Mouse (Mus musculus) c-Kit-negative CD71-positive TER-119-positive erythroid progenitor cells, embryonic 14.5 days (primary cell): ENCODE data around the gene Trmt10a.

Experiments used
- DNase-seq: peaks from one replicate; pipeline ENCODE4 v3.0.0-alpha.2; 2013; ENCODE audit warnings: low read depth, low spot score

Trmt10a gene

DNA sequence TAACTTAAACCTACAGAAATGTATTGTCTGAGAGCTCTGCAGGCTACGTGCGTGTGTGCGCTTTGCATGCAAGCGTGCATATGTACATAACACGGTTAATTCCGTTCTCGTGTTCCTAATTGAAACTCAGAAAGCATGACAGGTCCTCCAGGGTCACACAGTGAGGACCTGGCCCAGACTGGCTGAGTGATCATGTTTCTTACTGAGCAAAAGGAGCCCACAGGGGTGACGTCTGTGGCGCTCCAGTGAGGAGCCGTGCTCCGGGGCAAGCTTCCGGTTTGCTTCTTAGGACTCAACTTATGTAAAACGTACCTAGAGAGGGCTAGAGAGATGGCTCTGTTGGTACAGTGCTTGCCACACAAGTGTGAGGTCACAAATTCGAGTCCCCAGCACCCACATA is 53.8 kb downstream of the Trmt10a start:
- DNase-seq = no peak

DNA sequence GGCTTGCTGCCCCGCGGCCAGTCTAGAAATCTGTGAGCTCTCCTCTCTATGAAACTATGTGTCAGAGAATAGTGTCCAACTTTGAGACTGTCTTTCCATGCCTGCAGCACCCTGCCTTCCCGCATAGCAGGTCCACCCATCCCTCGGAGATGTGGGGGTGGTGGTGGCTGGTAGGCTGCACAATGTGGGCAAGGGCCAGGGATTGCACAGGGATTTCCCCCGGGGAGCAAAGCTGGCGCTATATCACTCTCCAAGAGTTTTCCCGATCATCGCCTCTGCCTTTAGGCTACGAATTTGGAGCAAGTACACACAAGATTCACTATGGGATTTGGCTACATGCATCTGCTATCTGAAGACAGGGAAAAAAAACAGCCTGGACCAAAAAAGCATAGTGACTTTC is 54.3 kb downstream of the Trmt10a start:
- DNase-seq = no peak

DNA sequence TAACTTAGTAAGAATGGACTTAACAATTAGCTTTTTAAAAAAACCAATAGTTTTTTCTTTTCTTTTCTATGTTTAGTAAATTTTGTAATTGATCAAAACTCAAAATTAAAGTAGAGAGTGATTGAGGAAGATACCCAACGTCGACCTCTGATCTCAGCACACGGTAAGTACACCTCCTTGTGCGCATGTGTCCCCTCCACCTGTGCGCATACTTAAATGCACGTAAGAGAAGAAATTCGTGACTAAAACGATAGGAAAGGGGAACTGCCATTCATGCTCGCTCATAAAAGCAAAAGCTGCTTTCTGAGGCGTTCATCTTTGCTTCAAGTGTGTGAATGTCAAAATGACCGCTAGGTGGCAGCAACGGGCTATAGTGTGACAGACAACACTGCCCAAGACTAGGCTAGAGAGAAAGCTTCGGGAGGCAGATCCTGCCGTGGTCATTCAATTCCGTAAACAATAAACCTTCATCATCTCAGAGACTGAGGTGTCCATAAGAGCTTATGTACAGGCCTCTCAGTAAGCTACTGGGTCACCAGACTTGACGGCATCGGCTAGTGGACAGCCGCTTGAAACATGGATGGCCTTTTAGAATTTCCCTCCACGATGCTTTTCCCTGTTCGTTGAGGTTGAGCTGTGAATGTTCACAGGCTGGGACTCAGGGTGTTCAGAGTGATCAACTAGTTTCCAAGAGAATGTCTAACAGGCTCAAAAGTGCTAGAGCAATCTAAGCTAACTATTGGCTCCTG is 54.9 kb downstream of the Trmt10a start:
- DNase-seq = peak; percentile 58

DNA sequence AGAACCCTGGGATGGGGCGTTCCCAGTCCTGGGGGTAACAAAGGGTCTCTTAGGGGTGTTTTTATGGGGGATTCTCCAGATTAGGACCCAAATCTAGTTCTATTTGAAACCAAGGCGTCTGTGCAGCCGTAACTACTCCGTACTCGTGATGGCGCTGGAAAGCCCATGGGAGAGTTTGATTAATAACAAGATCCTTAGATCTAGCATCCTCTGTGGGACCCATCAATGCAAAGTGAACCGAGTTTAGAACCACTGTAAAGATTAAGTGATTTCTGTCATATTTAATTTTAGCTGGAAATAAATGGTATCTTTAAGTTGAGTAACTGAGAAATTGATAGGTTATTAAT is 55.4 kb downstream of the Trmt10a start:
- DNase-seq = no peak

DNA sequence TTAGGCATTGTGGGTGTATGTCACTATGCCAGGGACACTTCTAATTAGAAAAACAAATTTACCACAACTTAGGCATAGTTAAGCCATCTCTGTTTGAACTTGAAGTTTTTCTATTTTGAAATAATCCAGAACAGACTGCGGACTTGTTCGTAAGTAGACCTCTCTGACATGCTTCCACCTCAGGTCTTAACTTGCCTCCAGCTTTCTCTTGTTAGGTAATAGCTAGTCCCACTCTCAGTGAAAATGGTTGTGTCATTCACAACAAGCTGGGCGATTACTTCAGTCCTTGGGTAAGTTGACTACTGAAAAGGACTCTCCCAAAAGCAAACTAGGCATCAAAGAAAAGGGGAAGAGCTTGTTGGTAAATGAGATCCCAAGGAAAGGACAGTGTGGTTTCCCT is 65.6 kb downstream of the Trmt10a start:
- DNase-seq = no peak
